Mouse (Mus musculus): ENCODE measurements around the gene Etv6.

- no peak for TF ChIP-seq TAL1 (IDR thresholded peaks at IDR 0.05; ENCODE audit: low read length)
- TF ChIP-seq GATA1 (IDR thresholded peaks at IDR 0.05; ENCODE audit: low read length), result no peak
Observed at GRCm38 (mm10) chr6:134139359-134139758, 103.9 kb downstream of the Etv6 start.

All from erythroblast, embryonic 14.5 days (primary cell).